Mouse (Mus musculus) cortical plate, adult 2 months (tissue): ENCODE data around the gene Ak4.

ENCODE experiments used
- CTCF ChIP-seq: fragments of 200-500 bp; IDR thresholded peaks from 2 replicates; pipeline ENCODE4 v1.5.1; 2011; ENCODE audit warnings: mild to moderate bottlenecking, control low read depth, low read length; ENCODE audit not compliant: insufficient read depth; ENCODE audit errors: extremely low read depth
- POLR2A ChIP-seq: fragments of 200-500 bp; IDR thresholded peaks from 2 replicates; pipeline ENCODE4 v1.6.1; 2011; ENCODE audit warnings: mild to moderate bottlenecking, low read length, control low read depth; ENCODE audit not compliant: insufficient read depth; ENCODE audit errors: extremely low read depth

- no peak for TF ChIP-seq CTCF
- no peak for TF ChIP-seq POLR2A
Observed at GRCm38 (mm10) chr4:101469242-101469641, 50.2 kb downstream of the Ak4 start.
